Mouse (Mus musculus) erythroblast, embryonic 14.5 days (primary cell): ENCODE results near the gene Ccdc183. TPM values are rescaled to one million over a fixed set of nuclear protein-coding genes. Genes with fewer than 3 reads are reported as not detected.

Source experiments
- H3K27me3 ChIP-seq: 2 replicates; pipeline ENCODE4 v1.6.1; 2012; ENCODE audit warnings: inconsistent platforms; ENCODE audit not compliant: control insufficient read depth
- H3K36me3 ChIP-seq: 2 replicates; pipeline ENCODE4 v1.6.1; 2012; ENCODE audit warnings: mild to moderate bottlenecking, inconsistent platforms; ENCODE audit not compliant: control insufficient read depth
- H3K4me1 ChIP-seq: 2 replicates; pipeline ENCODE4 v1.6.1; 2012; ENCODE audit warnings: inconsistent platforms; ENCODE audit not compliant: control insufficient read depth
- H3K4me3 ChIP-seq: replicated peaks from 2 replicates; pipeline ENCODE3; 2012; ENCODE audit warnings: moderate library complexity, mild to moderate bottlenecking, inconsistent platforms
- H3K9me3 ChIP-seq: 2 replicates; pipeline ENCODE4 v1.6.1; 2012; ENCODE audit warnings: low read length, inconsistent platforms, mixed read lengths; ENCODE audit not compliant: control insufficient read depth
- GATA1 ChIP-seq: IDR thresholded peaks from 2 replicates; pipeline ENCODE4 v1.6.1; 2012; ENCODE audit warnings: low read length, inconsistent platforms, mixed read lengths
- TAL1 ChIP-seq: IDR thresholded peaks from 3 replicates; pipeline ENCODE4 v1.6.1; 2012; ENCODE audit warnings: low read length, inconsistent platforms, mixed read lengths
- polyA plus RNA-seq: library from polyadenylated mRNA; stranded (reverse); fragments of >175 nt; gene quantifications from 2 replicates; pipeline ENCODE4 v1.2.3, GENCODE M21; 2012

Ccdc183 gene
- not detected in 2 replicates for polyA plus RNA-seq

- no peak for TF ChIP-seq TAL1
- TF ChIP-seq GATA1 = no peak
- no peak within 1 kb of the TSS for H3K4me3 ChIP-seq
- no peaks in the 10 kb centered on the region for H3K36me3 ChIP-seq
- H3K4me1 ChIP-seq = peaks cover 9% of the 10 kb centered on the region
- H3K9me3 ChIP-seq = no peaks in the 10 kb centered on the region
- peaks cover 62% of the 10 kb centered on the region for H3K27me3 ChIP-seq
These were observed at the start of gene Ccdc183 for GRCm38 (mm10) chr2:25617578-25617977. TSS of gene Ccdc183 (minus strand) at chr2:25617678.

- no peaks in the 10 kb centered on the region for H3K36me3 ChIP-seq
- H3K27me3 ChIP-seq = no peaks in the 10 kb centered on the region
- H3K4me1 ChIP-seq = no peaks in the 10 kb centered on the region
- no peaks in the 10 kb centered on the region for H3K9me3 ChIP-seq
- no peak overlapping the region for H3K4me3 ChIP-seq
- no peak for TF ChIP-seq TAL1
- TF ChIP-seq GATA1 = no peak
These were observed 49.0 kb upstream of the Ccdc183 start for GRCm38 (mm10) chr2:25666516-25666915.

GRCm38 (mm10) chr2:25664125-25664524, 46.6 kb upstream of the Ccdc183 start:
- Histone ChIP-seq H3K4me1 (no peaks in the 10 kb centered on the region), H3K27me3 (no peaks in the 10 kb centered on the region)
- TF ChIP-seq TAL1 (no peak), GATA1 (no peak)

GRCm38 (mm10) chr2:25663511-25663910, 46.0 kb upstream of the Ccdc183 start:
- no peak overlapping the region for H3K4me3 ChIP-seq
- TF ChIP-seq TAL1 (no peak), GATA1 (no peak)

More at GRCm38 (mm10) chr2:25664125-25664524, 46.6 kb upstream of the Ccdc183 start:
- H3K36me3 ChIP-seq = no peaks in the 10 kb centered on the region
- H3K4me3 ChIP-seq = no peak overlapping the region
- no peaks in the 10 kb centered on the region for H3K9me3 ChIP-seq

GRCm38 (mm10) chr2:25661245-25661970, 43.9 kb upstream of the Ccdc183 start:
- Histone ChIP-seq H3K27me3 (no peaks in the 10 kb centered on the region), H3K4me3 (no peak overlapping the region), H3K9me3 (no peaks in the 10 kb centered on the region), H3K4me1 (no peaks in the 10 kb centered on the region), H3K36me3 (no peaks in the 10 kb centered on the region)
- TF ChIP-seq TAL1 (no peak), GATA1 (no peak)

More at GRCm38 (mm10) chr2:25663511-25663910, 46.0 kb upstream of the Ccdc183 start:
- Histone ChIP-seq H3K9me3 (no peaks in the 10 kb centered on the region), H3K4me1 (no peaks in the 10 kb centered on the region), H3K27me3 (no peaks in the 10 kb centered on the region), H3K36me3 (no peaks in the 10 kb centered on the region)

DNA sequence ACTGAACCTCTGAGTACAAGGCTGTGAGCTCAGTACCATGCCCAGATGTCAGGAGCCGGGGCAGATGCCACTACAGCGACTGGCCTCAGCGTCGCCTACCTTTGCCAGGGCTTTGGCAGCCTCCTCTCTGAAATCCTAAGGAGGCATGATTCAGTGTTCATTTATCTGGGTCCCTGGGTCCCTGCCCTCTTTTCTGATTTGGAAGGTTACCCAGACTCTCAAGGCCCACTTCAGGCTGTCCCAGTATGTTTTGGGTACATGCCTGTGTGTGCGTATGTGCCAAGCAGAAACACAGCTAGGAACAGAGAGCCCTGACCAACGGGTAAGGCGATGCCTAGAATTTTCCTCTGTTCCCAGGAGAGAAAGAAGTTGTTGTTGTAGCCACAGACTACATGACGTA, 42.8 kb upstream of the Ccdc183 start:
- no peaks in the 10 kb centered on the region for H3K9me3 ChIP-seq
- TF ChIP-seq GATA1 (no peak), TAL1 (no peak)
- H3K4me3 ChIP-seq = no peak overlapping the region
- no peaks in the 10 kb centered on the region for H3K27me3 ChIP-seq
- no peaks in the 10 kb centered on the region for H3K4me1 ChIP-seq
- no peaks in the 10 kb centered on the region for H3K36me3 ChIP-seq

DNA sequence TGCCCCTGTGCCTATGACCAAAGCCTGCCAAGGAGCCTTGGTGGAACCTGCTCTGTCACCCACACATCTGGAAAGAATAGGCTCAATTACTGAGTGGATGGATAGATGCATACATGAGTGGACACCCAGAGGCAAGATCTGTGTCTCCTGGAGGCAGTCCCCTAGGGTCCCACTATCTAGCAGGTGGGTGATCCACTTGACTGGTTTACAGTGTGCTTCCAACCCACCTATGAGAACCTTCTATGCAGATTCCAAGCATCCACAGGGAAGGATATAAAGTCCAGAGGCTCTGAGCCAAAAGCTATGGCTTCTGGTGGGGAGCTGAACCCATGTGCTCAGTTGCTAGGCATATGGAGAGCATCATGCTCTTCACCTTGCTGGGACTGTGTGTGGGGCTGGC, 40.2 kb upstream of the Ccdc183 start, which contains the start of gene Lcn5:
Lcn5 (plus strand) TSS at position 301 of the 400 bp plus-strand sequence.
- no peak for TF ChIP-seq GATA1
- no peak for TF ChIP-seq TAL1
- no peaks in the 10 kb centered on the region for H3K4me1 ChIP-seq
- no peaks in the 10 kb centered on the region for H3K27me3 ChIP-seq
- no peak within 1 kb of the TSS for H3K4me3 ChIP-seq
- H3K9me3 ChIP-seq = no peaks in the 10 kb centered on the region
- H3K36me3 ChIP-seq = no peaks in the 10 kb centered on the region

DNA sequence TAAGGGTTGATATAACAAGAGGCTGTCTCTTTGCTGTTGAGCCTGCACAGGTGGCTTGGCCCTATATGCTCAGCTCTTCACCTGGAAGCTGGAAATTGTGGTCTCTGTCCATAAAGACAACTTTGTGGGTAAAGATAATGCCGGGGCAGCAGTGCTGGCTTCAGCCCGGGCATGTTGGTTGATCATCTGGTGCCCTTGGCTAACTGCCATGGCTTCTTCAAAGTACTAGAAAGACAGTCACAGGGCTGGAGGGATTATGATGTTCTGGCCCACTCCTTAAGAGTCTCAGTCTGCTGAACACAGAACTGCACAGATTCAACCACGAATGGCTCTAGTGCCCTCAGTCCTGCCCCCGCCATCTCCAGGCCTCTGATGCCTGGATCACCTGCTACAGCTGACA, 39.8 kb upstream of the Ccdc183 start:
- no peaks in the 10 kb centered on the region for H3K4me1 ChIP-seq
- no peak overlapping the region for H3K4me3 ChIP-seq
- no peaks in the 10 kb centered on the region for H3K9me3 ChIP-seq
- H3K27me3 ChIP-seq = no peaks in the 10 kb centered on the region
- H3K36me3 ChIP-seq = no peaks in the 10 kb centered on the region
- no peak for TF ChIP-seq GATA1
- TF ChIP-seq TAL1 = no peak

- Histone ChIP-seq H3K27me3 (no peaks in the 10 kb centered on the region), H3K4me1 (no peaks in the 10 kb centered on the region), H3K36me3 (no peaks in the 10 kb centered on the region), H3K4me3 (no peak overlapping the region), H3K9me3 (no peaks in the 10 kb centered on the region)
- no peak for TF ChIP-seq TAL1
- TF ChIP-seq GATA1 = no peak
These were observed 39.2 kb upstream of the Ccdc183 start for GRCm38 (mm10) chr2:25656691-25657090.
